Mouse (Mus musculus) myocyte (in vitro differentiated cells): ENCODE measurements at regions not wholly inside any gene's neighbourhood (a gene's known extent, or its start where the extent isn't known, plus 50 kb on each side); places are given as distances from the start of the nearest gene placed in this dataset.

Experiments
- H3K27me3 ChIP-seq: one replicate; pipeline ENCODE4 v1.6.1; 2011; ENCODE audit not compliant: control insufficient read depth, insufficient read depth, insufficient read length
- H3K36me3 ChIP-seq: one replicate; pipeline ENCODE4 v1.6.1; 2011; ENCODE audit not compliant: control insufficient read depth, insufficient read depth
- H3K4me2 ChIP-seq: one replicate; pipeline ENCODE4 v1.6.1; 2011; ENCODE audit warnings: low read depth, control low read depth
- H3K4me3 ChIP-seq: one replicate; pipeline ENCODE4 v1.5.1; 2011; ENCODE audit warnings: mild to moderate bottlenecking, control low read depth, moderate library complexity
- H3K79me2 ChIP-seq: one replicate; pipeline ENCODE4 v1.6.1; 2011; ENCODE audit not compliant: control insufficient read depth, insufficient read depth
- H3ac ChIP-seq: one replicate; pipeline ENCODE4 v1.6.1; 2011; ENCODE audit not compliant: control insufficient read depth, insufficient read length
- E2F4 ChIP-seq: IDR thresholded peaks from one replicate; pipeline ENCODE4 v1.6.1; 2011; ENCODE audit warnings: mild to moderate bottlenecking, control low read depth, moderate library complexity; ENCODE audit not compliant: insufficient read depth
- MAX ChIP-seq: IDR thresholded peaks from one replicate; pipeline ENCODE4 v1.6.1; 2011; ENCODE audit warnings: low read depth, mild to moderate bottlenecking, control low read depth
- MYOD1 ChIP-seq, 3 experiments: IDR thresholded peaks; one replicate each; pipeline ENCODE4 v1.6.1; 2011; ENCODE audit warnings: control low read depth in 2 of 3, low read depth in 2 of 3, mild to moderate bottlenecking in 2 of 3, moderate library complexity in 1 of 3; ENCODE audit not compliant: insufficient read length in 2 of 3, control insufficient read depth in 1 of 3
- MYOG ChIP-seq, 3 experiments: IDR thresholded peaks; one replicate each; pipeline ENCODE4 v1.6.1; 2011; ENCODE audit warnings: control low read depth in 2 of 3, low read depth in 2 of 3, mild to moderate bottlenecking in 2 of 3; ENCODE audit not compliant: insufficient read length in 2 of 3, control insufficient read depth in 1 of 3, insufficient read depth in 1 of 3
- POLR2A ChIP-seq: IDR thresholded peaks from one replicate; pipeline ENCODE4 v1.6.1; 2011; ENCODE audit warnings: low read depth, mild to moderate bottlenecking, control low read depth, moderate library complexity; ENCODE audit not compliant: insufficient read length
- POLR2AphosphoS2 ChIP-seq: IDR thresholded peaks from one replicate; pipeline ENCODE4 v1.6.1; 2011; ENCODE audit warnings: low read depth, control low read depth; ENCODE audit not compliant: insufficient read length
- REST ChIP-seq: IDR thresholded peaks from one replicate; pipeline ENCODE4 v1.6.1; 2011; ENCODE audit warnings: mild to moderate bottlenecking, control low read depth, moderate library complexity; ENCODE audit not compliant: insufficient read depth, insufficient read length
- TCF12 ChIP-seq: IDR thresholded peaks from one replicate; pipeline ENCODE4 v1.6.1; 2011; ENCODE audit warnings: mild to moderate bottlenecking, control low read depth; ENCODE audit not compliant: poor library complexity, insufficient read depth, severe bottlenecking
- TCF3 ChIP-seq: IDR thresholded peaks from one replicate; pipeline ENCODE4 v1.6.1; 2011; ENCODE audit warnings: low read depth, control low read depth; ENCODE audit not compliant: insufficient read length
- USF1 ChIP-seq: IDR thresholded peaks from one replicate; pipeline ENCODE4 v1.6.1; 2011; ENCODE audit warnings: low read depth, mild to moderate bottlenecking, control low read depth, moderate library complexity

GRCm38 (mm10) chrX:11964428-11964827 is 195.7 kb downstream of the Bcor start:
- no peak overlapping the region for H3K4me2 ChIP-seq
- no peaks in the 10 kb centered on the region for H3K36me3 ChIP-seq
- H3K4me3 ChIP-seq, result no peak overlapping the region
- no peak overlapping the region for H3ac ChIP-seq
- peak in 1 of 3 experiments; percentile 55 for TF ChIP-seq MYOD1 (IDR thresholded peaks at IDR 0.05; ENCODE audit: control insufficient read depth in 1 of 3, insufficient read length in 2 of 3, low read depth in 2 of 3)
- no peak for TF ChIP-seq POLR2A
- peak in 1 of 3 experiments; percentile 42 for TF ChIP-seq MYOG (IDR thresholded peaks at IDR 0.05; ENCODE audit: control insufficient read depth in 1 of 3, insufficient read depth in 1 of 3, insufficient read length in 2 of 3, low read depth in 2 of 3)
- TF ChIP-seq TCF3, result no peak
- no peaks in the 10 kb centered on the region for H3K79me2 ChIP-seq
- no peaks in the 10 kb centered on the region for H3K27me3 ChIP-seq

- H3K79me2 ChIP-seq, result no peaks in the 10 kb centered on the region
- no peaks in the 10 kb centered on the region for H3K36me3 ChIP-seq
- H3K4me3 ChIP-seq, result no peak overlapping the region
- no peak overlapping the region for H3K4me2 ChIP-seq
- H3ac ChIP-seq, result no peak overlapping the region
- TF ChIP-seq TCF12 (no peak), POLR2AphosphoS2 (no peak), E2F4 (no peak), USF1 (no peak), MYOG (IDR thresholded peaks at IDR 0.05; ENCODE audit: control insufficient read depth in 1 of 3, insufficient read depth in 1 of 3, insufficient read length in 2 of 3, low read depth in 2 of 3) (peak in 2 of 3 experiments; percentile 82 to 90), MYOD1 (IDR thresholded peaks at IDR 0.05; ENCODE audit: control insufficient read depth in 1 of 3, insufficient read length in 2 of 3, low read depth in 2 of 3) (peak in 2 of 3 experiments; percentile 83 to 93), TCF3 (peak; percentile 72)
- H3K27me3 ChIP-seq, result no peaks in the 10 kb centered on the region
Measured at GRCm38 (mm10) chrX:11978679-11979078, 181.5 kb downstream of the Bcor start.

- H3K27me3 ChIP-seq, result no peaks in the 10 kb centered on the region
- no peak for TF ChIP-seq USF1
- no peak for TF ChIP-seq TCF3
- TF ChIP-seq E2F4, result no peak
- no peak for TF ChIP-seq REST
- no peak for TF ChIP-seq MYOD1 (IDR thresholded peaks at IDR 0.05; ENCODE audit: control insufficient read depth in 1 of 3, insufficient read length in 2 of 3, low read depth in 2 of 3)
- TF ChIP-seq POLR2AphosphoS2, result no peak
- no peak for TF ChIP-seq MAX
- H3ac ChIP-seq, result no peak overlapping the region
Measured at GRCm38 (mm10) chrX:11983276-11983675, 176.9 kb downstream of the Bcor start.

More at GRCm38 (mm10) chrX:11983276-11983675, 176.9 kb downstream of the Bcor start:
- no peak overlapping the region for H3K4me3 ChIP-seq
- no peak overlapping the region for H3K4me2 ChIP-seq
- no peaks in the 10 kb centered on the region for H3K36me3 ChIP-seq
- H3K79me2 ChIP-seq, result no peaks in the 10 kb centered on the region
